Mouse (Mus musculus): Measurements from ENCODE around the gene Cisd3. TPM values are rescaled to one million over a fixed set of nuclear protein-coding genes. Genes with fewer than 3 reads are reported as not detected.
"Not testable (repeated sequence)": the region's sequence is repeated elsewhere in the genome, so short reads cannot be mapped to it uniquely, and the experiment has no call there.

Gene Cisd3
- total and polyA plus RNA-seq, 2 experiments from 2014 or later: 50.8 to 125 TPM

DNA sequence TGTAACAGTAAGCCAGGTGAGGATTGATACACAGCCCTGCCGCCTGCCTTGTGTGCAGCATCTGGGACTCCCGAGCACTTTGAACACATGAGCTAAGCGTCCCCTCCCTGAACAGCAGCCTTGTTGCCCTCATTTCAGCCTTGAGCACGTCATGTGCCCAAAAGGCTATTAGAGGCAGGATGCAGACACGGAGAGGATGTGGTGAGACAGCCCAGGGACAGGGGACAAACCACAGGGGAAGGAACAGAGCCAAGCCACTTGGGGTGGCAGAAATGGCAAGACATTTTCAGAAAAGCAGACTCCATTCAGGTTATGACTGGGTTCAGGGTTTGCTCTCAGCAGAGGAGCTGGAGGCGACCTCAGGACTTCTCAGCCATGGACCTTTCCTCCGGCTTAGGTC is 42.7 kb downstream of the Cisd3 start:
- H3K27me3 ChIP-seq (ENCODE audit: control insufficient read depth, insufficient read depth, low read length): no peaks in the 10 kb centered on the region
- no peak overlapping the region; the same call in 1 of the 2 replicates for H3K27ac ChIP-seq (ENCODE audit: low read depth)
- TF ChIP-seq EP300 (IDR thresholded peaks at IDR 0.05; ENCODE audit: low read depth): no peak
- TF ChIP-seq CTCF (IDR thresholded peaks at IDR 0.05; ENCODE audit: low read depth): no peak
- H3K4me1 ChIP-seq (ENCODE audit: control insufficient read depth, insufficient read depth): no peaks in the 10 kb centered on the region
- peaks cover 72% of the 10 kb centered on the region for H3K36me3 ChIP-seq (replicated peaks; ENCODE audit: control insufficient read depth, insufficient read depth, low read length)
- H3K4me3 ChIP-seq (ENCODE audit: low read depth, low read length): no peak overlapping the region
- H3K9me3 ChIP-seq (replicated peaks; ENCODE audit: control insufficient read depth, low read length): no peaks in the 10 kb centered on the region
- H3K4me2 ChIP-seq (ENCODE audit: low read depth, low read length): no peak overlapping the region
- WGBS: 77% methylated on average over 7 of the region's 7 CpGs
- no peak overlapping the region for H3K9ac ChIP-seq (replicated peaks; ENCODE audit: low read depth, low read length)
- DNase-seq (ENCODE audit: low spot score) (no peak), ATAC-seq (ENCODE audit: insufficient read depth, low read depth) (no peak)

DNA sequence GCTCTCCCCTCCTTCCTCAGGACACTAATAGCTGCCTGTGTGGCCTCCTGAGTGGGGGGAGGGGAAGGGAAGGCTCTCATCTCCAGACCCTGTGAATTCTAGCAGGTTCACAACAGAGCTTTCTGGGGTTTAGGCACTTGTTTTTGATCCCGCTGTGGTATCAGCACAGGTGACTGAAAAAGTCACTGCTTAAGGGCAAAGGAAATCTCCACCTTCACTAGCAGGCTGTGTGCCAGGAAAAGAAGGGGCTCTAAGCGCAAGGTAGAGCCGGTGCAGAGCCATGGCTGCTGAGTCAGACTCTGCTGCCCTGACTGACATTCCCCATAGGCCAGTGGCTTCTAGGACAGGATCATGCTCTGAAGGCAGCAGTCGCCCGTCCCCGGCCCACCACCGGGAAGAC is 43.1 kb downstream of the Cisd3 start:
- ATAC-seq (ENCODE audit: insufficient read depth, low read depth): no peak
- Histone ChIP-seq H3K36me3 (replicated peaks; ENCODE audit: control insufficient read depth, insufficient read depth, low read length) (peaks cover 68% of the 10 kb centered on the region), H3K4me2 (ENCODE audit: low read depth, low read length) (no peak overlapping the region), H3K27me3 (ENCODE audit: control insufficient read depth, insufficient read depth, low read length) (no peaks in the 10 kb centered on the region), H3K27ac (ENCODE audit: low read depth) (no peak overlapping the region; the same call in 1 of the 2 replicates), H3K4me3 (ENCODE audit: low read depth, low read length) (no peak overlapping the region), H3K9me3 (replicated peaks; ENCODE audit: control insufficient read depth, low read length) (no peaks in the 10 kb centered on the region), H3K9ac (replicated peaks; ENCODE audit: low read depth, low read length) (no peak overlapping the region), H3K4me1 (ENCODE audit: control insufficient read depth, insufficient read depth) (no peaks in the 10 kb centered on the region)
- TF ChIP-seq CTCF (IDR thresholded peaks at IDR 0.05; ENCODE audit: low read depth) (no peak), EP300 (IDR thresholded peaks at IDR 0.05; ENCODE audit: low read depth) (no peak)
- no peak for DNase-seq (ENCODE audit: low spot score)
- WGBS: 81% methylated on average over 7 of the region's 7 CpGs

DNA sequence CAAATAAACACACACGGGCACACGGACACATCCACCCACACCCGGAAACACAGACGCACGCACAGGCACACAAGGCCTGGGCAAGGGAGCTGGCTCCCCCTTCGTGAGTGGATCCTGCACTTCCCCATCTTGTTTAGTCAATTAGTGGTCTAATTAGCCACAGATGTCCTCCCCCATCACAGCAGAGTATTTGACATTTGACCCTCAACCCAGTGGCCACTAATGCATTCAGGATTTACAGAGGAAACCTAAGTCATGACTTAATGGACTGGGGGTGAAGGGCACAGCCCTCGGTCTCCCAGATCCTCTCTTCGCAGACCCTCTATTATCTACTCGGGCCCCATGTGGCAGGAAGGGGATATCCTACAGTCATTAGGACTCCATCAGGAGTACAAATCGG is 48.1 kb downstream of the Cisd3 start:
- Histone ChIP-seq H3K4me2 (ENCODE audit: low read depth, low read length) (no peak overlapping the region), H3K36me3 (replicated peaks; ENCODE audit: control insufficient read depth, insufficient read depth, low read length) (peaks cover 31% of the 10 kb centered on the region), H3K4me3 (ENCODE audit: low read depth, low read length) (no peak overlapping the region), H3K9ac (replicated peaks; ENCODE audit: low read depth, low read length) (no peak overlapping the region), H3K9me3 (replicated peaks; ENCODE audit: control insufficient read depth, low read length) (no peaks in the 10 kb centered on the region), H3K27me3 (ENCODE audit: control insufficient read depth, insufficient read depth, low read length) (no peaks in the 10 kb centered on the region), H3K27ac (ENCODE audit: low read depth) (peak overlapping the region; percentile 30; the same call in 1 of the 2 replicates), H3K4me1 (ENCODE audit: control insufficient read depth, insufficient read depth) (no peaks in the 10 kb centered on the region)
- ATAC-seq (ENCODE audit: insufficient read depth, low read depth): no peak
- no peak for DNase-seq (ENCODE audit: low spot score)
- TF ChIP-seq CTCF (IDR thresholded peaks at IDR 0.05; ENCODE audit: low read depth): no peak
- TF ChIP-seq EP300 (IDR thresholded peaks at IDR 0.05; ENCODE audit: low read depth): no peak
- 55% methylated on average over 10 of the region's 10 CpGs for WGBS

DNA sequence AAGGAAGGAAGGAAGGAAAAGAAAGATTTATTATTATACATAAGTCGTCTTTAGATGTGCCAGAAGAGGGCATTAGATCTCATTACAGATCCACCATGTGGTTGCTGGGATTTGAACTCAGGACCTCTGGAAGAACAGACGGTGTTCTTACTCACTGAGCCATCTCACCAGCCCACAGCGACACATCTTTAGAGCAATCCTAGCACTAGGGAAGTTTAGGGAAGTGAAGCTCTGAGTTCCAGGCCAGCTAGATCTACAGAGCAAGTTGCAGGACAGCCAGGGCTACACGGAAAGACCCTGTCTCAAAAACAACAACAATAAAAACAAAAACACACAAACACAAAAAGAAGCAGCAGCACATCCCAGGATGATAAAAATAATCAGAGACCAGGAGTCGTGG is 49.2 kb downstream of the Cisd3 start:
- DNase-seq (ENCODE audit: low spot score): not testable (repeated sequence)

DNA sequence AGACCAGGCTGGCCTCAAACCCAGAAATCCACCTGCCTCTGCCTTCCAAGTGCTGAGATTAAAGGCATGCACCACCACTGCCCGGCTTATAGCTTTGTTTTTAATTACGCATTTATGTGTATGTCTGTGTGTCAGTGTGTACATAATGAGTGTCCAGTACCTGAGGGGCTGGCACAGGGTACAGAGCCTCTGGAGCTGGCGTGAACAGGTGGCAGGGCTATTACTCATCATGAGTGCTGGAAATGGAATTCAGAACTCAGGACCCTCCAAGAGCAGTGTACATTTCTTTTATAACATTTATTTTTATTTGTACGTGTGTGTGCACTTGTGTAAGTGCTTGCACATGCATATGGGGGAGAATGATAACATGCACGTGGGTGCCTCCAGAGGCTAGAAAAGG is 51.0 kb downstream of the Cisd3 start:
- no peaks in the 10 kb centered on the region for H3K27me3 ChIP-seq (ENCODE audit: control insufficient read depth, insufficient read depth, low read length)
- H3K36me3 ChIP-seq (replicated peaks; ENCODE audit: control insufficient read depth, insufficient read depth, low read length): peaks cover 8% of the 10 kb centered on the region
- H3K4me3 ChIP-seq (ENCODE audit: low read depth, low read length): no peak overlapping the region
- no peak overlapping the region for H3K9ac ChIP-seq (replicated peaks; ENCODE audit: low read depth, low read length)
- H3K4me1 ChIP-seq (ENCODE audit: control insufficient read depth, insufficient read depth): no peaks in the 10 kb centered on the region
- WGBS: 83% methylated on average over 5 of the region's 5 CpGs
- no peak overlapping the region for H3K27ac ChIP-seq (ENCODE audit: low read depth)
- no peak overlapping the region for H3K4me2 ChIP-seq (ENCODE audit: low read depth, low read length)
- TF ChIP-seq CTCF (IDR thresholded peaks at IDR 0.05; ENCODE audit: low read depth) (no peak), EP300 (IDR thresholded peaks at IDR 0.05; ENCODE audit: low read depth) (no peak)
- ATAC-seq (ENCODE audit: insufficient read depth, low read depth) (no peak), DNase-seq (ENCODE audit: low spot score) (no peak)
- no peaks in the 10 kb centered on the region for H3K9me3 ChIP-seq (replicated peaks; ENCODE audit: control insufficient read depth, low read length)

More for the DNA sequence above, 49.2 kb downstream of the Cisd3 start:
- not testable (repeated sequence) for ATAC-seq (ENCODE audit: insufficient read depth, low read depth); H3K9me3 ChIP-seq (replicated peaks; ENCODE audit: control insufficient read depth, low read length); H3K27me3 ChIP-seq (ENCODE audit: control insufficient read depth, insufficient read depth, low read length); H3K27ac ChIP-seq (ENCODE audit: low read depth); H3K4me3 ChIP-seq (ENCODE audit: low read depth, low read length); H3K4me1 ChIP-seq (ENCODE audit: control insufficient read depth, insufficient read depth); H3K9ac ChIP-seq (replicated peaks; ENCODE audit: low read depth, low read length); H3K4me2 ChIP-seq (ENCODE audit: low read depth, low read length)
- 77% methylated on average over 5 of the region's 5 CpGs for WGBS
- H3K36me3 ChIP-seq (replicated peaks; ENCODE audit: control insufficient read depth, insufficient read depth, low read length): peaks cover 22% of the 10 kb centered on the region

DNA sequence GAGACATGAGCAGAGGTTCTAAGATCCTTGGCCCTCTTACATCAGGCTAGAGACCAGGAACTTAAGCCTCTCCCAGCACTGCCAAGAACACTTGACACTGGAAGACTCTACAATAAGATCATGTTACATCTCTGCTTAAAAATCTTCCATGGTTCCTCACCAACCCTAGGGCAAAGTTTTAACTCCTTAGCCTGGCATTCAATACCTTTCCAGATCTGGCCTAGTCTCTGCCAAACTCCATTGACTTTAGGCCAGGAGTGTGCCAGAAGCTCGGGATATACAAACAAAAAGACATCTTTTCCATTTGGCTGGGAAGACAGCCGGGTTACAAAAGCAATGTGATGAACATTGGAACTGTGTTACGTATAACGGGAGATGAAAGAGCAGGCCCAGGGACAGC is 52.0 kb downstream of the Cisd3 start:
- no peak overlapping the region for H3K27ac ChIP-seq (ENCODE audit: low read depth)
- no peak for TF ChIP-seq EP300 (IDR thresholded peaks at IDR 0.05; ENCODE audit: low read depth)
- H3K4me1 ChIP-seq (ENCODE audit: control insufficient read depth, insufficient read depth): no peaks in the 10 kb centered on the region
- H3K27me3 ChIP-seq (ENCODE audit: control insufficient read depth, insufficient read depth, low read length): no peaks in the 10 kb centered on the region
- H3K36me3 ChIP-seq (replicated peaks; ENCODE audit: control insufficient read depth, insufficient read depth, low read length): no peaks in the 10 kb centered on the region
- 71% methylated on average over 4 of the region's 4 CpGs for WGBS
- no peak overlapping the region for H3K4me3 ChIP-seq (ENCODE audit: low read depth, low read length)
- no peak overlapping the region for H3K9ac ChIP-seq (replicated peaks; ENCODE audit: low read depth, low read length)
- DNase-seq (ENCODE audit: low spot score) (no peak), ATAC-seq (ENCODE audit: insufficient read depth, low read depth) (no peak)
- H3K4me2 ChIP-seq (ENCODE audit: low read depth, low read length): no peak overlapping the region
- H3K9me3 ChIP-seq (replicated peaks; ENCODE audit: control insufficient read depth, low read length): no peaks in the 10 kb centered on the region

Small RNA genes within 50 kb of the gene (microRNA-seq; reads per million reads assigned to microRNA genes)
- not detected for gene Gm24158
- 0.71 reads per million for gene Mir6927

Other genes starting within 250 kb of the Cisd3 start
- not detected in 2 replicates for gene 4933428G20Rik, start 185.5 kb upstream of the Cisd3 start, total RNA-seq (2014; rRNA removed; ENCODE audit: low replicate concordance)
- gene 4933428G20Rik, start 185.5 kb upstream of the Cisd3 start, polyA plus RNA-seq (2015; fragmentation: Nextera tagmentation; extraction: Ambion mirVana): 0.45 TPM in 2 replicates
- not detected in 2 replicates for gene Srcin1, start 109.6 kb upstream of the Cisd3 start, total RNA-seq (2014; rRNA removed; ENCODE audit: low replicate concordance)
- 0.04 TPM in 1 of 2 replicates, not detected in the other for gene Srcin1, start 109.6 kb upstream of the Cisd3 start, polyA plus RNA-seq (2015; fragmentation: Nextera tagmentation; extraction: Ambion mirVana)
- gene Epop, start 56.1 kb upstream of the Cisd3 start, total RNA-seq (2014; rRNA removed; ENCODE audit: low replicate concordance): 3.6 and 6.0 TPM in 2 replicates
- gene Epop, start 56.1 kb upstream of the Cisd3 start, polyA plus RNA-seq (2015; fragmentation: Nextera tagmentation; extraction: Ambion mirVana): 0.15 and 0.32 TPM in 2 replicates
- gene Mllt6, start 22.4 kb upstream of the Cisd3 start, total RNA-seq (2014; rRNA removed; ENCODE audit: low replicate concordance): 45.2 and 46.1 TPM in 2 replicates
- 1.6 and 1.7 TPM in 2 replicates for gene Mllt6, start 22.4 kb upstream of the Cisd3 start, polyA plus RNA-seq (2015; fragmentation: Nextera tagmentation; extraction: Ambion mirVana)
- 1.1 and 3.6 TPM in 2 replicates for gene Pcgf2, start 14.7 kb downstream of the Cisd3 start, total RNA-seq (2014; rRNA removed; ENCODE audit: low replicate concordance)
- gene Pcgf2, start 14.7 kb downstream of the Cisd3 start, polyA plus RNA-seq (2015; fragmentation: Nextera tagmentation; extraction: Ambion mirVana): 6.0 and 7.1 TPM in 2 replicates
- 486 and 592 TPM in 2 replicates for gene Psmb3, start 17.6 kb downstream of the Cisd3 start, total RNA-seq (2014; rRNA removed; ENCODE audit: low replicate concordance)
- gene Psmb3, start 17.6 kb downstream of the Cisd3 start, polyA plus RNA-seq (2015; fragmentation: Nextera tagmentation; extraction: Ambion mirVana): 495 and 503 TPM in 2 replicates
- gene Pip4k2b, start 58.9 kb downstream of the Cisd3 start, total RNA-seq (2014; rRNA removed; ENCODE audit: low replicate concordance): 12.6 and 12.7 TPM in 2 replicates
- 0.79 and 0.95 TPM in 2 replicates for gene Pip4k2b, start 58.9 kb downstream of the Cisd3 start, polyA plus RNA-seq (2015; fragmentation: Nextera tagmentation; extraction: Ambion mirVana)
- gene Cwc25, start 80.7 kb downstream of the Cisd3 start, total RNA-seq (2014; rRNA removed; ENCODE audit: low replicate concordance): 3.2 and 3.5 TPM in 2 replicates
- gene Cwc25, start 80.7 kb downstream of the Cisd3 start, polyA plus RNA-seq (2015; fragmentation: Nextera tagmentation; extraction: Ambion mirVana): 7.7 and 8.2 TPM in 2 replicates
- gene 1700001P01Rik, start 90.1 kb downstream of the Cisd3 start, total RNA-seq (2014; rRNA removed; ENCODE audit: low replicate concordance): not detected in 2 replicates
- gene 1700001P01Rik, start 90.1 kb downstream of the Cisd3 start, polyA plus RNA-seq (2015; fragmentation: Nextera tagmentation; extraction: Ambion mirVana): not detected in 2 replicates
- gene Rpl23, start 96.6 kb downstream of the Cisd3 start, total RNA-seq (2014; rRNA removed; ENCODE audit: low replicate concordance): 192 and 208 TPM in 2 replicates
- 394 and 409 TPM in 2 replicates for gene Rpl23, start 96.6 kb downstream of the Cisd3 start, polyA plus RNA-seq (2015; fragmentation: Nextera tagmentation; extraction: Ambion mirVana)
- 34.2 and 45.7 TPM in 2 replicates for gene Lasp1, start 113.2 kb downstream of the Cisd3 start, total RNA-seq (2014; rRNA removed; ENCODE audit: low replicate concordance)
- 26.5 and 27.8 TPM in 2 replicates for gene Lasp1, start 113.2 kb downstream of the Cisd3 start, polyA plus RNA-seq (2015; fragmentation: Nextera tagmentation; extraction: Ambion mirVana)
- 0.23 and 1.4 TPM in 2 replicates for gene B230217C12Rik, start 155.0 kb downstream of the Cisd3 start, total RNA-seq (2014; rRNA removed; ENCODE audit: low replicate concordance)
- 0.97 and 1.6 TPM in 2 replicates for gene B230217C12Rik, start 155.0 kb downstream of the Cisd3 start, polyA plus RNA-seq (2015; fragmentation: Nextera tagmentation; extraction: Ambion mirVana)
- 7.1 and 9.9 TPM in 2 replicates for gene Fbxo47, start 198.3 kb downstream of the Cisd3 start, total RNA-seq (2014; rRNA removed; ENCODE audit: low replicate concordance)
- 0.63 and 0.70 TPM in 2 replicates for gene Fbxo47, start 198.3 kb downstream of the Cisd3 start, polyA plus RNA-seq (2015; fragmentation: Nextera tagmentation; extraction: Ambion mirVana)